In the genomic region with DNA sequence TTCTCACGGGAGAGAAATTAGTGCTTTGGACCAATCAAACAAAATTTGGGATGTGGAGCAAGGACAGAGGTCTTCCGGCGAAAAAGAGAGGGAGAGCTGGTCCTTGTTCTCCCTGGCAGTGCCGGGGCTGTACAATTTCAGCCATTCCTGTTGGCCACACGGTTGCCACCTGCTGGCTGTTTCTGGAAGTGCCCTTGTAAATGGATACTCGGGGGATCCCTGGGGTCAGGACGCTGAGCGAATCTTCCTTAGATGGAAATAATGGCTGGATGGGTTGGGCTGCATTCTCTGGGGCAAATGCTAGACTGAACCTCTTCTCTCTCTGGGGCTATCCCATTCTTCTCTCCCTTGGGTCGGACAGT, we compare ENCODE assay signal across 8 mouse cellular contexts. TPM values are rescaled to one million over a fixed set of nuclear protein-coding genes. Genes with fewer than 3 reads are reported as not detected.
DNase-seq lines count a peak whose midpoint lies in the region; ATAC-seq lines count a peak whose summit lies in the region.

No protein-coding gene starts in this region.

- DNase-seq in T-cell, adult 2 months (ENCODE audit: low spot score), result peak; percentile 74
- peak; percentile 91 to 97 for DNase-seq in cerebellum, postnatal 36 days
- DNase-seq in gastrocnemius, adult 18-20 months (ENCODE audit: low spot score), result peak; percentile 91
- peak; percentile 86 to 93 for DNase-seq in left cerebral cortex, adult 18-20 months (ENCODE audit: low spot score in 2 of 2)
- DNase-seq in right cerebral cortex, adult 18-20 months, result peak; percentile 85
- DNase-seq in urinary bladder, adult 2 months (ENCODE audit: low spot score), result peak; percentile 70

- no peaks in the 10 kb centered on the region; the same call in none of the 2 replicates for H3K4me1 ChIP-seq in hindbrain, embryonic 16.5 days (ENCODE audit: control insufficient read depth, insufficient read depth, low read depth, low read length)

- no peaks in the 10 kb centered on the region for H3K9me3 ChIP-seq in hindbrain, embryonic 16.5 days (ENCODE audit: control insufficient read depth, low read length)

- peak overlapping the region; percentile 80 for H3K27ac ChIP-seq in hindbrain, embryonic 16.5 days (ENCODE audit: low read depth, low read length)
- H3K27ac ChIP-seq in macrophage, result peak overlapping the region; percentile 96

- under 1% methylated on average over 9 of the region's 9 CpGs for WGBS in hindbrain, embryonic 16.5 days
- 2% methylated on average over 9 of the region's 9 CpGs for WGBS in macrophage (ENCODE audit: missing documents)

- peak overlapping the region; percentile 80 for H3K9ac ChIP-seq in hindbrain, embryonic 16.5 days (ENCODE audit: low read depth, low read length)

- no peaks in the 10 kb centered on the region for H3K36me3 ChIP-seq in hindbrain, embryonic 16.5 days (ENCODE audit: control insufficient read depth, insufficient read depth, low read length)
- H3K36me3 ChIP-seq in macrophage (ENCODE audit: inconsistent target), result peaks cover 21% of the 10 kb centered on the region; the same call in 1 of the 2 replicates

- H3K79me2 ChIP-seq in macrophage (ENCODE audit: inconsistent target), result peaks cover 52% of the 10 kb centered on the region

- H3K27me3 ChIP-seq in hindbrain, embryonic 16.5 days (replicated peaks; ENCODE audit: control insufficient read depth, insufficient read depth, low read length), result no peaks in the 10 kb centered on the region

- H3K4me2 ChIP-seq in hindbrain, embryonic 16.5 days (ENCODE audit: low read length), result peak overlapping the region; percentile 94

- peak; percentile 80 for ATAC-seq in hindbrain, embryonic 16.5 days

- peak overlapping the region; percentile 58 for H3K4me3 ChIP-seq in hindbrain, embryonic 16.5 days (ENCODE audit: low read length)
- H3K4me3 ChIP-seq in macrophage (ENCODE audit: inconsistent target), result peak overlapping the region; percentile 94

RNA-seq across cellular contexts. Expression of gene Trpv2, which starts 1.0 kb away (rescaled TPM):
- total RNA-seq in gastrocnemius, adult 18-20 months (2021), result 1 to 10 TPM in 1 of 2 experiments, under 1 TPM in 1; 0.87 to 2.1 TPM
- polyA plus RNA-seq in hindbrain, embryonic 16.5 days (2015; fragmentation: Nextera tagmentation; extraction: Ambion mirVana), result 35.3 and 36.6 TPM in 2 replicates
- total RNA-seq in left cerebral cortex, adult 18-20 months (2021), result 10 to 100 TPM; 21.1 to 21.2 TPM
- 100 to 1,000 TPM in 5 of 26 experiments, 10 to 100 TPM in 21; 19.2 to 109 (median 72.3) TPM for total RNA-seq in macrophage (2018; cell fraction: chromatin; rRNA removed)
- 100 to 1,000 TPM in 23 of 26 experiments, 10 to 100 TPM in 3; 89.6 to 139 (median 116) TPM for total RNA-seq in macrophage (2018; cell fraction: cytosol; rRNA removed)
- total RNA-seq in macrophage (2018; cell fraction: nucleus; rRNA removed), result 100 to 1,000 TPM in 18 of 26 experiments, 10 to 100 TPM in 8; 71.0 to 151 (median 118) TPM
- polyA plus RNA-seq in macrophage (2018), result 71.4 to 114 TPM (median 91.5 TPM) in 3 replicates
- 52.6 and 62.0 TPM in 2 replicates for polyA plus RNA-seq in urinary bladder, adult 2 months (2012; rRNA removed)

RNA-seq across cellular contexts. Expression of gene Ubb, which starts 24.3 kb away (rescaled TPM):
- 100 to 1,000 TPM; 919 to 954 TPM for total RNA-seq in gastrocnemius, adult 18-20 months (2021)
- 4,470 and 4,568 TPM in 2 replicates for polyA plus RNA-seq in hindbrain, embryonic 16.5 days (2015; fragmentation: Nextera tagmentation; extraction: Ambion mirVana)
- 1,000 to 10,000 TPM; 1,699 to 1,805 TPM for total RNA-seq in left cerebral cortex, adult 18-20 months (2021)
- total RNA-seq in macrophage (2018; cell fraction: chromatin; rRNA removed), result 100 to 1,000 TPM in 2 of 26 experiments, 10 to 100 TPM in 24; 30.2 to 156 (median 53.6) TPM
- 1,000 to 10,000 TPM in 12 of 26 experiments, 100 to 1,000 TPM in 14; 573 to 1,418 (median 982) TPM for total RNA-seq in macrophage (2018; cell fraction: cytosol; rRNA removed)
- 100 to 1,000 TPM; 117 to 414 (median 278) TPM for total RNA-seq in macrophage (2018; cell fraction: nucleus; rRNA removed)
- polyA plus RNA-seq in macrophage (2018), result 916 to 1,557 TPM (median 1,390 TPM) in 3 replicates
- polyA plus RNA-seq in urinary bladder, adult 2 months (2012; rRNA removed), result 2,108 and 2,141 TPM in 2 replicates

RNA-seq across cellular contexts. Expression of gene Cenpv, which starts 36.2 kb away (rescaled TPM):
- 10 to 100 TPM; 16.5 to 19.5 TPM for total RNA-seq in gastrocnemius, adult 18-20 months (2021)
- 23.8 and 50.7 TPM in 2 replicates for polyA plus RNA-seq in hindbrain, embryonic 16.5 days (2015; fragmentation: Nextera tagmentation; extraction: Ambion mirVana)
- total RNA-seq in left cerebral cortex, adult 18-20 months (2021), result 10 to 100 TPM; 34.7 to 36.9 TPM
- total RNA-seq in macrophage (2018; cell fraction: chromatin; rRNA removed), result 10 to 100 TPM in 1 of 26 experiments, 1 to 10 TPM in 21, not detected in 4; 1.6 to 10.6 (median 3.8) TPM
- total RNA-seq in macrophage (2018; cell fraction: cytosol; rRNA removed), result 1 to 10 TPM; 1.7 to 9.7 (median 3.9) TPM
- 10 to 100 TPM in 3 of 26 experiments, 1 to 10 TPM in 21, under 1 TPM in 1, not detected in 1; 0.63 to 13.2 (median 3.8) TPM for total RNA-seq in macrophage (2018; cell fraction: nucleus; rRNA removed)
- 7.2 to 8.9 TPM (median 8.3 TPM) in 3 replicates for polyA plus RNA-seq in macrophage (2018)
- 30.7 and 38.1 TPM in 2 replicates for polyA plus RNA-seq in urinary bladder, adult 2 months (2012; rRNA removed)

Comparison
In these comparisons a context has a peak if more than half of its experiments do, and no peak if none do; other contexts are left out.
1. Peak in every context shown above with its lines: DNase-seq, ATAC-seq, H3K4me3 ChIP-seq and H3K27ac ChIP-seq.